Mouse (Mus musculus) MEL (cell line): ENCODE data around the gene Gk5.

Experiments
- CTCF ChIP-seq, 3 experiments: IDR thresholded peaks in 2 of 3; conservative IDR thresholded peaks in 1 of 3; 2 replicates each; pipeline ENCODE4 v1.5.1; 2011 to 2012; ENCODE audit warnings: low read length in 3 of 3, low read depth in 2 of 3, mild to moderate bottlenecking in 2 of 3, improper control_type of control experiment in 1 of 3, inconsistent platforms in 1 of 3, mixed read lengths in 1 of 3, moderate library complexity in 1 of 3; ENCODE audit not compliant: control insufficient read depth in 1 of 3, insufficient read depth in 1 of 3, poor library complexity in 1 of 3, severe bottlenecking in 1 of 3
- E2F4 ChIP-seq: IDR thresholded peaks from 2 replicates; pipeline ENCODE4 v1.6.1; 2011; ENCODE audit warnings: low read depth, low read length, improper control_type of control experiment, borderline replicate concordance
- GATA1 ChIP-seq: IDR thresholded peaks from 2 replicates; pipeline ENCODE4 v1.6.1; 2011; ENCODE audit warnings: low read depth, low read length, improper control_type of control experiment
- MAFK ChIP-seq: IDR thresholded peaks from 2 replicates; pipeline ENCODE4 v1.6.1; 2011; ENCODE audit warnings: low read depth, mild to moderate bottlenecking, low read length, improper control_type of control experiment, borderline replicate concordance
- MAZ ChIP-seq: IDR thresholded peaks from 2 replicates; pipeline ENCODE4 v1.6.1; 2012; ENCODE audit warnings: low read depth, mild to moderate bottlenecking, inconsistent platforms, low read length, improper control_type of control experiment
- MYC ChIP-seq: IDR thresholded peaks from 2 replicates; pipeline ENCODE4 v1.6.1; 2011; ENCODE audit warnings: low read depth, mild to moderate bottlenecking, low read length, improper control_type of control experiment, moderate library complexity
- NRF1 ChIP-seq: IDR thresholded peaks from 2 replicates; pipeline ENCODE4 v1.6.1; 2014; ENCODE audit warnings: low read depth, mild to moderate bottlenecking, inconsistent platforms, low read length, improper control_type of control experiment, moderate library complexity; ENCODE audit not compliant: poor library complexity, insufficient read depth, severe bottlenecking
- POLR2A ChIP-seq, 2 experiments: IDR thresholded peaks; 2 replicates each; pipeline ENCODE4 v1.6.1; 2011 to 2012; ENCODE audit warnings: low read length in 2 of 2, mild to moderate bottlenecking in 2 of 2, control low read depth in 1 of 2, improper control_type of control experiment in 1 of 2, low read depth in 1 of 2, moderate library complexity in 1 of 2; ENCODE audit not compliant: control insufficient read depth in 1 of 2, insufficient read depth in 1 of 2, poor library complexity in 1 of 2
- POLR2AphosphoS2 ChIP-seq: IDR thresholded peaks from 2 replicates; pipeline ENCODE4 v1.6.1; 2011; ENCODE audit warnings: low read length, improper control_type of control experiment
- POLR2AphosphoS5 ChIP-seq: IDR thresholded peaks from 2 replicates; pipeline ENCODE4 v1.6.1; 2012; ENCODE audit warnings: low read depth, borderline replicate concordance, mild to moderate bottlenecking, inconsistent platforms, low read length, moderate library complexity, mixed read lengths
- USF2 ChIP-seq, 2 experiments: IDR thresholded peaks; 2 replicates each; pipeline ENCODE4 v1.6.1; 2011 to 2012; ENCODE audit warnings: improper control_type of control experiment in 2 of 2, low read length in 2 of 2, borderline replicate concordance in 1 of 2, inconsistent platforms in 1 of 2, low read depth in 1 of 2, mild to moderate bottlenecking in 1 of 2; ENCODE audit not compliant: insufficient read depth in 1 of 2
- ZMIZ1 ChIP-seq: IDR thresholded peaks from 2 replicates; pipeline ENCODE4 v1.6.1; 2012; ENCODE audit warnings: low read depth, mild to moderate bottlenecking, inconsistent platforms, low read length, improper control_type of control experiment, moderate library complexity
- ZNF384 ChIP-seq: IDR thresholded peaks from 2 replicates; pipeline ENCODE4 v1.6.1; 2012; ENCODE audit warnings: low read depth, mild to moderate bottlenecking, inconsistent platforms, low read length, improper control_type of control experiment

DNA sequence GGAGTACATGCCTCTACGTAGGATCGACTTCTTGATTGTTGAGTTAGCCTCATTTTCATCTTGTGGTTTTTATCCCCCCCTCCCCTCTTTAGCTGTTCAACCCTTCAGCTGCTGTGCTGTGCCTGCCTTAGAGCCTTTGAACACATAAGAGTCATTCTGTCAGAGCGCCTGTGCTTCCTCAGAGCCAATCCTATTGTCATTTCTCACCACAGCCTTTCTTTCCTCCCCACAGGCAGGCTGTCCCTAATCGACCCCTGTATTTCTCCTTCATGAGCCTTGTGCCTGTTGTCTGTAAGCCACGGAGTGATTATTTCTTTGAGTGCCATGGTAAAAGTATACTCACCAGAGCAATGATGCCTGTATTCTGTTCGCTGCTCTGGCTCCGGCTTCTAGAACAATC, 16.3 kb downstream of the Gk5 start:
- no peak for TF ChIP-seq POLR2A (IDR thresholded peaks at IDR 0.05; ENCODE audit: control insufficient read depth in 1 of 2, insufficient read depth in 1 of 2, low read depth in 1 of 2, low read length in 2 of 2, poor library complexity in 1 of 2)
- no peak for TF ChIP-seq CTCF (IDR thresholded peaks at IDR 0.05 in 2 of 3, conservative IDR thresholded peaks at IDR 0.05 in 1 of 3; ENCODE audit: control insufficient read depth in 1 of 3, insufficient read depth in 1 of 3, low read depth in 2 of 3, low read length in 3 of 3, poor library complexity in 1 of 3, severe bottlenecking in 1 of 3)
- no peak for TF ChIP-seq MAZ
- TF ChIP-seq E2F4 = no peak
- no peak for TF ChIP-seq POLR2AphosphoS2
- TF ChIP-seq POLR2AphosphoS5 = no peak
- TF ChIP-seq ZNF384 = no peak
- TF ChIP-seq MAFK = no peak
- TF ChIP-seq GATA1 = no peak
- TF ChIP-seq MYC = no peak
- TF ChIP-seq ZMIZ1 = no peak
- no peak for TF ChIP-seq USF2 (IDR thresholded peaks at IDR 0.05; ENCODE audit: borderline replicate concordance in 1 of 2, insufficient read depth in 1 of 2, low read depth in 1 of 2, low read length in 2 of 2)
- TF ChIP-seq NRF1 = no peak
